Mouse (Mus musculus) embryonic facial prominence, embryonic 14.5 days (tissue): ENCODE results near the gene Triobp. TPM values are rescaled to one million over a fixed set of nuclear protein-coding genes. Genes with fewer than 3 reads are reported as not detected.

ENCODE experiments used
- ATAC-seq: fragments of 200-750 bp; cut with Nextera tagmentation; 2 replicates; pipeline ENCODE4 v1.8.0; 2017; ENCODE audit warnings: low read depth, moderate number of reproducible peaks, moderate TSS enrichment
- DNase-seq: peaks from one replicate; pipeline ENCODE4 v3.0.0-alpha.2; 2015; ENCODE audit warnings: low spot score
- H3K27ac ChIP-seq: fragments of 300-500 bp; sonication (generic); replicated peaks from 2 replicates; pipeline ENCODE4 v1.5.1; 2014; ENCODE audit warnings: low read depth, mild to moderate bottlenecking, low read length, moderate library complexity
- H3K27me3 ChIP-seq: fragments of 300-500 bp; sonication (generic); replicated peaks from 2 replicates; pipeline ENCODE4 v1.6.1; 2014; ENCODE audit warnings: low read length; ENCODE audit not compliant: control insufficient read depth, insufficient read depth
- H3K36me3 ChIP-seq: fragments of 300-500 bp; sonication (generic); 2 replicates; pipeline ENCODE4 v1.6.1; 2014; ENCODE audit warnings: low read length, mixed read lengths; ENCODE audit not compliant: control insufficient read depth, insufficient read depth
- H3K4me1 ChIP-seq: fragments of 300-500 bp; sonication (generic); 2 replicates; pipeline ENCODE4 v1.6.1; 2014; ENCODE audit warnings: antibody characterized with exemption, low read length; ENCODE audit not compliant: control insufficient read depth, insufficient read depth
- H3K4me2 ChIP-seq: fragments of 300-500 bp; sonication (generic); 2 replicates; pipeline ENCODE4 v1.6.1; 2014; ENCODE audit warnings: low read depth, mild to moderate bottlenecking, low read length, moderate library complexity, mixed read lengths
- H3K4me3 ChIP-seq: fragments of 300-500 bp; sonication (generic); 2 replicates; pipeline ENCODE4 v1.5.1; 2014; ENCODE audit warnings: low read depth, mild to moderate bottlenecking, low read length
- H3K9ac ChIP-seq: fragments of 300-500 bp; sonication (generic); 2 replicates; pipeline ENCODE4 v1.6.1; 2014; ENCODE audit warnings: low read depth, mild to moderate bottlenecking, low read length, moderate library complexity, mixed read lengths
- H3K9me3 ChIP-seq: fragments of 300-500 bp; sonication (generic); 2 replicates; pipeline ENCODE4 v1.6.1; 2016; ENCODE audit warnings: low read length; ENCODE audit not compliant: control insufficient read depth
- WGBS: fragments of 180-500 bp; shearing (Covaris S2); extraction: QIAGEN DNeasy Blood & Tissue Kit; methylation state at CpG from one replicate; pipeline ENCODE4 v1.1.7; 2014; 5-methylcytosine and 5-hydroxymethylcytosine counted together
- polyA plus RNA-seq: library from polyadenylated mRNA; unstranded; fragments of >200 nt; fragmentation: Nextera tagmentation; extraction: Ambion mirVana; gene quantifications from 2 replicates; pipeline ENCODE4 v1.2.1, GENCODE M21; 2014

Triobp gene
- polyA plus RNA-seq, 1 experiment from 2014 or later = 46.2 TPM

DNA sequence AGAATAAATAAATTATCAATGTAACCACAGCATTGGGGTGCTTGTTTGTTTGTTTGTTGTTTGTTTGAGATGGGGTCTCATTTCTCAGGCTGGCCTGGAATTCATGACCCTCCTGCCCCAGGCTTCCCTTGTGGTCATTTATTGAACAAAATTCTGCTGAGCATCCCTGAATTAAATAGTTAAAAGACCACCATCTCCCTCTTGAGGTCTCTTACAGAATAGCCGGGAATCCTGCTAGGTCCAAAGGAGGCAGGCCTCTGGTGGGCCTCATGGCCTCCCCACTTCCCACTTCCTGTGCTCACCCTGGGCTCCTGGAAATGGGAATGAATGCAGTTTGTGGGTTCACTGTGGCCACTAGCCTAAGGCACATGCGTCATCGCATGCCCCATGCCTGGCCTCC is 71.4 kb downstream of the Triobp start:
- H3K9me3 ChIP-seq = no peaks in the 10 kb centered on the region
- WGBS = 46% methylated on average over 3 of the region's 3 CpGs
- H3K27me3 ChIP-seq = no peaks in the 10 kb centered on the region
- H3K36me3 ChIP-seq = no peaks in the 10 kb centered on the region
- DNase-seq = no peak
- no peak overlapping the region for H3K4me2 ChIP-seq
- no peaks in the 10 kb centered on the region for H3K4me1 ChIP-seq
- H3K27ac ChIP-seq = no peak overlapping the region
- no peak overlapping the region for H3K4me3 ChIP-seq
- ATAC-seq = no peak
- H3K9ac ChIP-seq = no peak overlapping the region

DNA sequence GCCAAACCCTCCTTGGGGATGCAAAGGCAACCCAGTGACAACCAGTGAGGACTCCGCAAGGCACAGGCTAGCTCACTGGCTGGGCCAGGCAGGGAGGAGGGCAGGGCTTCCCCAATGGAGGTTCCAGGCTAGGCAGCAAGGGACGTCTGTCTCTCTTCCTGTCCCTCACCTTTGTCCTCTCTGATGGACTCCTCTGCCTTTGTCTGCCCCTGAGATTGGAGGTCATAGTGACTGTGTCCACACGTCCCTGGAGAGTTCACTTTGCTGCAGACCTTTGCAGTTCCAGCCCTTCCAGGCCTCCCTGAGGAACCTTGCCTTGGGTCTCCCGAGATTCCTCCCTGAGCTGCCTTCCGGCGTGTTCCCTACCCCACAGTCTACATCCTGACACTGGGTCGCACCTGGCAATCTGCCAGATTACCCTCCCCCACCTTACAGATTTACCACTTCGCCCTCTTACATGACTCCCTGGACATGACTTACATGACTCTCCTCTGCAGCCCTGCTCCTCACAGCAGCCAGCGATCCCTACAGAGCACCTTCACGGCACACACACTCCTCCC is 75.2 kb downstream of the Triobp start:
- Histone ChIP-seq H3K4me3 (no peak overlapping the region), H3K9me3 (no peaks in the 10 kb centered on the region), H3K27me3 (no peaks in the 10 kb centered on the region), H3K36me3 (no peaks in the 10 kb centered on the region), H3K4me2 (no peak overlapping the region), H3K4me1 (peaks cover 20% of the 10 kb centered on the region), H3K9ac (no peak overlapping the region), H3K27ac (no peak overlapping the region)
- ATAC-seq (no peak), DNase-seq (no peak)
- 57% methylated on average over 10 of the region's 10 CpGs for WGBS

DNA sequence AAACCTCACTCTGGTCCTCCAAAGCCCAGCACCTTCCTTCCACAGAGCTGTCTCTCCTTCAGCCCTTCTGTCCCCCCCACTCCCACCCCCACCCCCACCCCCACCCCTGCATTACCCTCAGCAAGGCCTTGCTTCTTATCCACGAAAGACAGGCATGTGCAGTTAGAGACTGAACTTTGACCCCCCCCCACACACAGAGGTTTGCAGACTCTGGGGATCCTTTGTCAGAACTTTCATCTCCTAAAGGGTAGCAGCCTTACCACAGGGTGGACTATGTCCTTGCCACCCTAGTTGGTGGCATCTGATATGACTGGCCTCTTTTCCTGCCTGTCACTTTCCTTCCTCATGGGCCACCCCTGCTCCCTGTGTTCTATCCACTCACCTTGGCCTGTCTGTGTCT is 75.8 kb downstream of the Triobp start:
- no peaks in the 10 kb centered on the region for H3K27me3 ChIP-seq
- 0% methylated on average over 1 of the region's 1 CpGs for WGBS
- peaks cover 20% of the 10 kb centered on the region for H3K4me1 ChIP-seq
- DNase-seq = no peak
- ATAC-seq = no peak
- no peak overlapping the region for H3K4me2 ChIP-seq
- H3K27ac ChIP-seq = no peak overlapping the region
- no peak overlapping the region for H3K9ac ChIP-seq
- H3K9me3 ChIP-seq = no peaks in the 10 kb centered on the region
- H3K4me3 ChIP-seq = no peak overlapping the region
- no peaks in the 10 kb centered on the region for H3K36me3 ChIP-seq

DNA sequence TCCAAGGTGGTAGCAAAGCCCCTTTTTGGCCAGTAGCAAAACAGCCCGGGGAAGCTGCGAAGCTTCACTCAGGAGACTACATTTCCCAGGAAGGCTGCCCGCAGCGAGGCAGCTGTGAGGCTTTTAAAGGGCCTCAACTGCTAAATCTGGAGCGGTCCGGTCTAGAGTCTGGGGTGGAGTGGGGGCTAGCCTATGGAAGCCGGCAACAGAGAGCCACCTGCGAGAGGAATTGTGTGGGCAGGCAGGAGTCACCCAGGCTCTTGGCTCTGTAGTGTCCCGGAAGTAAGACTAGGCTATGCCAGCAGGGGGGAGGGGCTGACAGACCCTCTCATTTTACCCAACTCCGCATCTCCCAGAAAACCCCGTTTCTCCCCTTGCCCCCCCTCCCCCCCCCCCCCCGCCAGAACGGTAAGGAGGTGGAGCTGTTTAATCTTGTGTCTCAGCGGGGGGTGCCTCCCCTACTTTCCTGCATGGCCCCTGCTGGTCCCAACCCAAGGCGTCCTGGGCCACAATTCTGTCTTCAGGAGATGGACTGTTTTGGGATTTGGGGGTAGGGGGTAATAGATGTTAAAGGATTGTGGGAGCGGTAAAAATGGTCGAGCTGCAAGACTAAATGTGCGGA is 78.3 kb downstream of the Triobp start:
- Histone ChIP-seq H3K4me1 (peaks cover 20% of the 10 kb centered on the region), H3K9me3 (no peaks in the 10 kb centered on the region), H3K27ac (no peak overlapping the region; the same call in 1 of the 2 replicates), H3K9ac (peak overlapping the region; percentile 51), H3K4me3 (peak overlapping the region; percentile 20; the same call in 1 of the 2 replicates), H3K36me3 (no peaks in the 10 kb centered on the region), H3K27me3 (no peaks in the 10 kb centered on the region), H3K4me2 (peak overlapping the region; percentile 96)
- WGBS = 9% methylated on average over 15 of the region's 18 CpGs
- ATAC-seq (no peak), DNase-seq (peak; percentile 62)

DNA sequence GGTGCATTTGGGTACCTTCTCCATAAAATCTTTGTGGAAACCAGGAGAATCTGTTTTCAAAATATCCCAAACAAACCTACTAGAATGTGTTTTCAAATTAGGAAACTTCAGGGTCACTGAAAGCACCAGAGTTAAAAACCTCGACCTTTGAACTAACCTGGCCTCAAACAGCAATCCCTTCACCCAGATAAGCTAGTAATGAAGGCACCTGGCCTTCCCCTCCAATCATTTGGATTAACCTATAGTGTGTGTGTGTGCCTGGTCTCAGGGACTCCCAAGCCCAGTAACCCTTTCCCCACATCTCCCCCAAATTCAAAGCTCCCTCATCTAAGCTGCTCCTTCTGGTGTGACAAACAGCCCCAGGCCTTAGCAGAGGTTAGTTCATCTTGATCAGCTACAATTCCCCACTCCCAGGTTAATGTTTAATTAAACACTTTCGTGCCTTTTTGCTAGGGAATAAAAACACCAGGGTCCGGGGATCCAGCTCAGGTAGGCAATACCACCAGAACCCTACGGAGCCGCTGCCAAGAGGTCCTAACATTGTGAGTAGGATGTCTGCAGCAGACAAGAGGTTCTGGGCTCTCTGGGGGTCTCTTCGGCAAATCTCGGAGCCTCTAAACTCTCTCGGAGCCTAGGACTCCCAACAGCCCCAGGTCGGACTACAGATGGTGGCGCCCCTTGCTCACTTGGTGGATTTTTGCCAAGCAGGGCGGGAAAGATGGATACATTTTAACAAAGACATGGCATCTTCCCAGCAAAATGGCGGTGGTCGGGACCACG is 79.2 kb downstream of the Triobp start:
- Histone ChIP-seq H3K36me3 (no peaks in the 10 kb centered on the region), H3K27me3 (no peaks in the 10 kb centered on the region), H3K27ac (no peak overlapping the region; the same call in 1 of the 2 replicates), H3K4me3 (peak overlapping the region; percentile 79), H3K4me1 (peaks cover 20% of the 10 kb centered on the region), H3K9me3 (no peaks in the 10 kb centered on the region), H3K9ac (peak overlapping the region; percentile 100; the same call in 1 of the 2 replicates), H3K4me2 (peak overlapping the region; percentile 96)
- ATAC-seq (no peak), DNase-seq (peak; percentile 43)
- WGBS = 51% methylated on average over 14 of the region's 14 CpGs

DNA sequence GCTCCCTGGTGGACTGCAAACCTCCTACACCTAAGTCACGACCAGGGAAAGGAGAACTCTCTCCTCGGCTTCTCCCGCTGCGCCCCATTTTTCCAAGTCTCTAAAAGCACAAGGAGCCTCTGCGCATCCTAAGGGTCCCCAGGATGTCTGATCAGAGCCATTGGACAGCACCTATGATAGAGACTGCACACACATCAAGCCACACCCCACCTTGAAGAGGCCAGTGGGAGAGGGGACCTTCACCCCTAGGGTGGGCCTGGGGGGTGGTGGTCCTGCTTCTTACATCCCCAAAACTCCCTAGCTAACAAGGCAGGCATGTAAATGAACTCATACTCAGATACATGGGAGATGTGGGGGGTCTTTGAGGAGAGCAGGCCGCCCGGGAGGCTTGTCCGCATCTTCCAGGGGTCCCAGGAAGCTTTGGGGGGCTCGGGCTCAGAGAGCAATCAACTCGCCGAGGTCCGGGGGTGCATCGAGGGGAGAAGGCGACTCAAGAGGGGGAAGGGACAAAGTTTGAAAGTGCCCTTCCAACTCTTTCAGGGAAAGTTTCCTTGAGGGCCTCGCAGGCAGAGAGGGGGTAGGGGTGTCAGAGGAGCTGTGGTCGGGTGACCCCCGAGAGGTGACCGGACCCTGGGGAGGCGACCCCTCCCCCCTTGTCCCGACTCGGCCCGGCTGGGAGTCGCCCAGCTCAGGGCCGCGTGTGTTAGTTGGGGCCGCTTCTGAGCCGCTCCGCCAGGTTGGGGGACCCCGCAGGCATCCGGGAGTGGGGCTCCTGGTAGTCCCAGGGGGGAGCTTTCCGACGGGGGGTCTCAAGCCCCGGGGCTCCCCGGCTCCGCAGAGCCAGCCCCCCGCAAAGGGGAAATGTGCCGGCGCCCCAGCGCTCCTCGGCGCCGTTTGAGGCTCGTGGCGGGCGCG is 80.0 kb downstream of the Triobp start:
- Histone ChIP-seq H3K27ac (peak overlapping the region; percentile 99), H3K36me3 (no peaks in the 10 kb centered on the region), H3K27me3 (no peaks in the 10 kb centered on the region), H3K9me3 (no peaks in the 10 kb centered on the region), H3K4me3 (peak overlapping the region; percentile 79), H3K4me1 (peaks cover 20% of the 10 kb centered on the region), H3K9ac (peak overlapping the region; percentile 100), H3K4me2 (peak overlapping the region; percentile 96)
- 21% methylated on average over 18 of the region's 46 CpGs for WGBS
- DNase-seq (no peak), ATAC-seq (0 out of 2 replicates have a peak, but pooled peaks have one; percentile 7)

DNA sequence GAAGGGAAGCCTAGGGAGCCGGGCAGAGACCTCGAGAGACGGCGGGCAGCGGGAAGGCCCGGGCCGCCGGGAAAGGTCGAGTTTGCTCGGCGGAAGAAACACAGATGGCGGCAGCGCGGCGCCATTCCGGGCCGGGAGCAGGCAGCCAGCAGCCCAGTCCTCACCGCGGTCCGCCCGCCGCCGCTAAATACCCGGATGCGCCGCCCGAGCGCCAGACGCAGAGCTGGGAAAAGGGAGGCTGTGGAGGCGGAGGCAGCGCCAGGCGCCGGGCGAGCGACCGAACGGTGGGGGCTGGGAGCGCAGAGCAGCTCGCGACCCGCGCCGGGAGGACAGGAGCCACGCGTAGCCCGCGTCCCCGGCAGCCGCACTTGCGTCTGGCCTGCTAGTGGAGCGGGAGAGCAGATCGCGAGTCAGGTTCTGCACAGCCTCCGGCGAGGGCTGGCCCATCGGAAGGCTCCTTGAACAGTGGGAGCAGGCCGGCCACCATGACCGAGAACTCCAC is 80.8 kb downstream of the Triobp start, which contains the start of gene H1f0:
Gene H1f0 (plus strand): TSS at position 214 of the 502 bp plus-strand sequence.
- DNase-seq = peak; percentile 93
- H3K9ac ChIP-seq = peak within 1 kb of the TSS; percentile 100
- peak within 1 kb of the TSS; percentile 79 for H3K4me3 ChIP-seq
- peaks cover 20% of the 10 kb centered on the region for H3K4me1 ChIP-seq
- ATAC-seq = peak; percentile 88
- peak within 1 kb of the TSS; percentile 96 for H3K4me2 ChIP-seq
- H3K36me3 ChIP-seq = no peaks in the 10 kb centered on the region
- H3K27me3 ChIP-seq = no peaks in the 10 kb centered on the region
- no peaks in the 10 kb centered on the region for H3K9me3 ChIP-seq
- H3K27ac ChIP-seq = peak within 1 kb of the TSS; percentile 99
- 0% methylated on average over 25 of the region's 58 CpGs for WGBS
